Mouse (Mus musculus) kidney, embryonic 15.5 days (tissue): ENCODE results near the gene Wfdc6b. TPM values are rescaled to one million over a fixed set of nuclear protein-coding genes. Genes with fewer than 3 reads are reported as not detected.

ENCODE experiments used
- polyA plus RNA-seq: library from polyadenylated mRNA; unstranded; fragments of >200 nt; fragmentation: Nextera tagmentation; extraction: Ambion mirVana; gene quantifications from 2 replicates; pipeline ENCODE4 v1.2.1, GENCODE M21; 2015

Gene Wfdc6b
- polyA plus RNA-seq, 1 experiment from 2014 or later, result not detected

Other genes with a start within 250 kb of the Wfdc6b start
- 2.4 and 2.7 TPM in 2 replicates for gene Slpi, start 224.4 kb upstream of the Wfdc6b start, polyA plus RNA-seq
- gene Rbpjl, start 210.4 kb upstream of the Wfdc6b start, polyA plus RNA-seq, result 0.05 and 0.08 TPM in 2 replicates
- gene Matn4, start 208.4 kb upstream of the Wfdc6b start, polyA plus RNA-seq, result 1.1 and 2.4 TPM in 2 replicates
- 149 and 161 TPM in 2 replicates for gene Sdc4, start 169.6 kb upstream of the Wfdc6b start, polyA plus RNA-seq
- gene Sys1, start 156.6 kb upstream of the Wfdc6b start, polyA plus RNA-seq, result 59.2 and 64.2 TPM in 2 replicates
- 7.7 and 8.3 TPM in 2 replicates for gene Gm20458, start 152.6 kb upstream of the Wfdc6b start, polyA plus RNA-seq
- gene Trp53tg5, start 139.8 kb upstream of the Wfdc6b start, polyA plus RNA-seq, result not detected in 2 replicates
- 13.0 and 14.0 TPM in 2 replicates for gene Dbndd2, start 127.4 kb upstream of the Wfdc6b start, polyA plus RNA-seq
- gene Pigt, start 116.0 kb upstream of the Wfdc6b start, polyA plus RNA-seq, result 65.1 and 69.6 TPM in 2 replicates
- 329 and 368 TPM in 2 replicates for gene Wfdc2, start 51.1 kb upstream of the Wfdc6b start, polyA plus RNA-seq
- not detected in 2 replicates for gene Spint3, start 40.1 kb upstream of the Wfdc6b start, polyA plus RNA-seq
- 0.34 TPM in 1 of 2 replicates, not detected in the other for gene Wfdc6a, start 28.1 kb upstream of the Wfdc6b start, polyA plus RNA-seq
- gene Eppin, start 19.9 kb upstream of the Wfdc6b start, polyA plus RNA-seq, result not detected in 2 replicates
- not detected in 2 replicates for gene Wfdc8, start 104 bp downstream of the Wfdc6b start, polyA plus RNA-seq
- gene Wfdc16, start 25.3 kb downstream of the Wfdc6b start, polyA plus RNA-seq, result not detected in 2 replicates
- gene Wfdc10, start 42.5 kb downstream of the Wfdc6b start, polyA plus RNA-seq, result 0.41 TPM in 1 of 2 replicates, not detected in the other
- gene Wfdc9, start 43.1 kb downstream of the Wfdc6b start, polyA plus RNA-seq, result not detected in 2 replicates
- not detected in 2 replicates for gene Wfdc11, start 60.6 kb downstream of the Wfdc6b start, polyA plus RNA-seq
- 0.43 and 0.57 TPM in 2 replicates for gene Wfdc13, start 71.6 kb downstream of the Wfdc6b start, polyA plus RNA-seq
- gene Spint4, start 85.0 kb downstream of the Wfdc6b start, polyA plus RNA-seq, result 0.65 and 0.76 TPM in 2 replicates
- not detected in 2 replicates for gene Spint5, start 101.8 kb downstream of the Wfdc6b start, polyA plus RNA-seq
- gene Wfdc3, start 132.4 kb downstream of the Wfdc6b start, polyA plus RNA-seq, result 1.2 and 1.3 TPM in 2 replicates
- gene Dnttip1, start 132.5 kb downstream of the Wfdc6b start, polyA plus RNA-seq, result 74.6 and 75.1 TPM in 2 replicates
- gene Ube2c, start 156.4 kb downstream of the Wfdc6b start, polyA plus RNA-seq, result 517 and 530 TPM in 2 replicates
- gene Tnnc2, start 166.4 kb downstream of the Wfdc6b start, polyA plus RNA-seq, result 40.1 and 87.2 TPM in 2 replicates
- 21.5 and 24.0 TPM in 2 replicates for gene Snx21, start 172.3 kb downstream of the Wfdc6b start, polyA plus RNA-seq
- 20.8 and 21.2 TPM in 2 replicates for gene Acot8, start 191.4 kb downstream of the Wfdc6b start, polyA plus RNA-seq
- 9.0 and 9.2 TPM in 2 replicates for gene Zswim3, start 191.6 kb downstream of the Wfdc6b start, polyA plus RNA-seq
- gene Zswim1, start 209.2 kb downstream of the Wfdc6b start, polyA plus RNA-seq, result 18.4 and 19.8 TPM in 2 replicates
- gene Spata25, start 215.0 kb downstream of the Wfdc6b start, polyA plus RNA-seq, result 0.21 TPM in 1 of 2 replicates, not detected in the other
- 160 and 170 TPM in 2 replicates for gene Ctsa, start 219.4 kb downstream of the Wfdc6b start, polyA plus RNA-seq
- 7.0 and 8.9 TPM in 2 replicates for gene Neurl2, start 219.9 kb downstream of the Wfdc6b start, polyA plus RNA-seq
- 35.6 and 38.7 TPM in 2 replicates for gene Pltp, start 244.2 kb downstream of the Wfdc6b start, polyA plus RNA-seq